In the genomic region with DNA sequence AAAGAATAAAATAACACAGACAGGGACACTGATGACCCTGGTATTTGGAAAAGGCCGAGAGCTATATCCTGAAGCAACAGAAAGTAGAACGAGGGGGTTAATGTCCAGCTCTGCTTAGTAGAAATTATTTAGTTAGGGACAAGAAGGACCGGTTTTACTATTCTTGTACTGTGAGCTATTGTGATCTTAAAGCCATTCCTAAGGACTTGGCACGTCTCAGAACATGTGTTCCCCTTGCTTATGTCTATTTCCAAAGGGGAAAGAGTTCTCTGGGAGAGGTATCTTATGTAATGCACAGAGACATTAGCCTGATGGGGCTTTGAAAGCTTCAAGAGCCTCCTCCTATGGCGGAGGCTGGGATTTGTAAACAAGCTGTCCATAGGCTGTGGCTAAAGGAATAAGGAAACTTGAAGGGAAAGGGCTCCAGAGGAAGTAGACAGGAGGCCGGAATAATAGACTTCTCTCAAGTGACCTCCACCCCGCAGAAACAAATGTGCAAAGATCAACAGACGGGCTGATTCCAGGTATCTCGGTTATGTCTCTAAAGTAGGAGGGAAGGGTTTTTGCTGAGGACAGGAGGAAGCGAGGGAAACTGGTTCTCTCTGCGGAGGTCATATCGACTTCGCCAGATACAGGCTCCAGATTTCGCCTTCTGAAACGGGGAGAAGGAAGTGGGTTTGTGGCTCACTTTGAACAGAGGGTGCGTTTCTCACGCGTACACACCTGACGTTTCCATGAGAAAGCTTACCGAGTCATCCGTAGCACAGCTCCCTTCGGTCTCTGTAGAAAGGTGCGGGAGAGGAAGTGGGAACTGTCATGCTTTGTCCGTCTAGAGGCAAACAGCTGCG, we compare ENCODE assay signal across 9 mouse cellular contexts. TPM values are rescaled to one million over a fixed set of nuclear protein-coding genes. Genes with fewer than 3 reads are reported as not detected.
DNase-seq lines count a peak whose midpoint lies in the region; ATAC-seq lines count a peak whose summit lies in the region.
"Had no signal": no experiment of that assay in that cellular context is flagged by ENCODE, and none has a peak within 500 bp of the region (broad histone marks: within the 10 kb centered on the region; RNA-seq: fewer than 3 reads in every experiment).

No protein-coding gene starts in this region.

- H3K36me3 ChIP-seq in intestine, embryonic 16.5 days (ENCODE audit: control insufficient read depth, insufficient read depth, low read length): no peaks in the 10 kb centered on the region
- H3K36me3 ChIP-seq in megakaryocyte, embryonic 14.5 days (replicated peaks; ENCODE audit: low read length): no peaks in the 10 kb centered on the region

- 53% methylated on average over 25 of the region's 25 CpGs for WGBS in intestine, embryonic 16.5 days

- peak overlapping the region; percentile 72 for H3K27ac ChIP-seq in intestine, embryonic 16.5 days (ENCODE audit: low read length)

- no peaks in the 10 kb centered on the region for H3K27me3 ChIP-seq in intestine, embryonic 16.5 days (replicated peaks; ENCODE audit: control insufficient read depth, insufficient read depth, low read length)
- peaks cover 31% of the 10 kb centered on the region for H3K27me3 ChIP-seq in megakaryocyte, embryonic 14.5 days (replicated peaks)

- peaks cover 7% of the 10 kb centered on the region; the same call in 1 of the 2 replicates for H3K4me1 ChIP-seq in intestine, embryonic 16.5 days (ENCODE audit: control insufficient read depth, insufficient read depth, low read length)
- peaks cover 14% of the 10 kb centered on the region for H3K4me1 ChIP-seq in megakaryocyte, embryonic 14.5 days

- H3K4me3 ChIP-seq in intestine, embryonic 16.5 days (ENCODE audit: low read length): peak overlapping the region; percentile 25
- peak overlapping the region; percentile 69 for H3K4me3 ChIP-seq in megakaryocyte, embryonic 14.5 days (replicated peaks)

- peak; percentile 31 to 38 for DNase-seq in B cell, adult 2 months
- DNase-seq in embryo, embryonic 10 days (ENCODE audit: low spot score): no peak
- DNase-seq in ovary, postnatal 36 days (ENCODE audit: low spot score): no peak
- DNase-seq in cerebellum, adult 11-12 months: no peak
- DNase-seq: gastrocnemius, postnatal 25 days had no signal

- peak overlapping the region; percentile 44; the same call in 1 of the 2 replicates for H3K9ac ChIP-seq in intestine, embryonic 16.5 days (ENCODE audit: low read depth, low read length)

- peak; percentile 74 for ATAC-seq in CD4-positive, CD25-positive, alpha-beta regulatory T cell, adult 4 months
- peak; percentile 64 for ATAC-seq in intestine, embryonic 16.5 days

- H3K9me3 ChIP-seq in intestine, embryonic 16.5 days (ENCODE audit: control insufficient read depth, low read length): no peaks in the 10 kb centered on the region
- no peaks in the 10 kb centered on the region for H3K9me3 ChIP-seq in megakaryocyte, embryonic 14.5 days

- peak overlapping the region; percentile 41 for H3K4me2 ChIP-seq in intestine, embryonic 16.5 days (ENCODE audit: low read depth, low read length)

RNA-seq across cellular contexts. Expression of gene Lcp1, which starts 5.4 kb away (rescaled TPM):
- 1,000 to 10,000 TPM; 1,290 to 1,712 TPM for polyA plus RNA-seq in CD4-positive, CD25-positive, alpha-beta regulatory T cell, adult 4 months (2017; shearing (Covaris generic))
- polyA plus RNA-seq in intestine, embryonic 16.5 days (2015; fragmentation: Nextera tagmentation; extraction: Ambion mirVana): 105 and 133 TPM in 2 replicates
- polyA plus RNA-seq in megakaryocyte, embryonic 14.5 days (2012; ENCODE audit: insufficient read depth, low replicate concordance): 0.66 and 7.1 TPM in 2 replicates

RNA-seq across cellular contexts. Expression of gene Lrrc63, which starts 5.7 kb away (rescaled TPM):
- polyA plus RNA-seq in CD4-positive, CD25-positive, alpha-beta regulatory T cell, adult 4 months (2017; shearing (Covaris generic)): not detected
- polyA plus RNA-seq in intestine, embryonic 16.5 days (2015; fragmentation: Nextera tagmentation; extraction: Ambion mirVana): 0.05 and 0.07 TPM in 2 replicates
- not detected in 2 replicates for polyA plus RNA-seq in megakaryocyte, embryonic 14.5 days (2012; ENCODE audit: insufficient read depth, low replicate concordance)
- polyA plus RNA-seq: midbrain, postnatal 0 days had no signal

Comparison
In these comparisons a context has a peak if more than half of its experiments do, and no peak if none do; other contexts are left out.
1. DNase-seq: peak in B cell, adult 2 months (2 of 2); none in embryo, embryonic 10 days (single experiment), ovary, postnatal 36 days (single experiment) and cerebellum, adult 11-12 months (single experiment).
2. RNA of gene Lcp1, which starts 5.4 kb away (polyA plus RNA-seq): 1,290 to 1,712 TPM in CD4-positive, CD25-positive, alpha-beta regulatory T cell, adult 4 months and 105 to 133 TPM in intestine, embryonic 16.5 days; 0.66 to 7.1 TPM in megakaryocyte, embryonic 14.5 days; every median in the first group is over 10 times any median in the second.